Mouse (Mus musculus): ENCODE measurements around the gene Rapgef4.
A peak's percentile ranks its signal among the peaks of the same experiment; 100 is the strongest.

Rapgef4 gene

GRCm38 (mm10) chr2:72287142-72287541, 306.1 kb downstream of the Rapgef4 start:
- DNase-seq = no peak

DNA sequence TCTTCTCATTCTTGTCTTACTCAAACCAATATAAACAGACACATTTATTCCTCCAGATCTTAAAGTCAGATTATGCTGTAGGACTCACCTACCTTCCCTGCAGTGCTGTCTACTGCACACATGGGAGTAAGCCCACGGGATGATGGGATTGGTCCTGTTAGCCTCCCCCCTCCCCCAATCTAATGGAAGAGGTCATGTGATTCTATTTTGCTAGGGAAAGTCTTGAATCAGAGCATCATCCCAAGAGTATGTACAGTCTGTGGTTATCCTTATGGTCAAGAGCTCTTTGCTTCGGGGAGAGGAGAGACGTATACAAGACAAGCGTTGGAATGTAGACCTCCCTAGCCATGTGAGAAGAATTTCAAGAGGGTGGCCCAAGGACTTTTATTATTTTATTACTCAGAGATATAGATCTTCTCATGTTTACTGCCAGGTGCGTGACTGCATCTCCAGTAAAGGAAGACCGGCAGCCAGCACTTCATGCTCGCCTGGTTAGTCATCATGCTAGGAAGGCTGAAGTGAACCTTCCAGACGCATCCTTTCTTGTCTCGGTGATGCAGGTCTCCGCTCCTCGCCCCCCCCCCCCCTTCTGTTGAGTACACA, 308.0 kb downstream of the Rapgef4 start:
- no peak for DNase-seq

DNA sequence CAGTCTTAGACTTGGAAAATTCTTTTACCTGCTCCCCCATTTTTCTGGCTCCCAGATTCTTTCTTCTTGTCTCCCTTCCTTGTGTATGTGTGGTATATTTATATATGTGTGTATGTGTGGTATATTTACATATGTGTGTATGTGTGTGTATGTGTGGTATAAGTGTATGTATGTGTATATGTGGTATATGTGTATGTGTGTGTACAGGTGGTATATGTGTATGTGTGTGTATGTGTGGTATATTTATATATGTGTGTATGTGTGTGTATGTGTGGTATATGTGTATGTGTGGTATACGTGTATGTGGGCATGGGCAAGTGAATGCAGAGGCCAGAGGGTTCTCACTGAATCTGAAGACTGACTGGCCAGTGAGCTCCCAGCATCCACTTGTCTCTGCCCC, 310.1 kb downstream of the Rapgef4 start:
- DNase-seq = no peak

DNA sequence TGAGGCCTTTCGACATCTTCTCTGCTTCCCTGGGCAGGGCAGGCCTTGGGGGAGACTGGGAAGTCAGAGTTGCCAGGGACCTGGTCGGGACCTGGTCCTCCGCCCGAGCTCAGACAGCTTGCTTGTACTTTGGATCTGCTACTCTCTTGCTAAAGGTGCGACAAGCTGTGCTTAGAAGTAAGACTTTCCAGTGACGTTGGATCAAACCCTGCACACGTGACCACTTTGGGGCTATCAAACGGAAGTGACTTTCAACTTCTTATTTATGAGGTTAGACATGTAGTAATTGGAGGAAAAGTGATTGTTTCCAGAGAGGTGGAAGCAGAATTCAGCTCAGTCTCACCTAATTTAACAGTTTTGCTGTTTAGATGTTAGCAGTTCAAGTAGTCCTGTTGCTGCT, 311.5 kb downstream of the Rapgef4 start:
- DNase-seq = no peak

GRCm38 (mm10) chr2:72294994-72295393, 314.0 kb downstream of the Rapgef4 start:
- no peak for DNase-seq

DNA sequence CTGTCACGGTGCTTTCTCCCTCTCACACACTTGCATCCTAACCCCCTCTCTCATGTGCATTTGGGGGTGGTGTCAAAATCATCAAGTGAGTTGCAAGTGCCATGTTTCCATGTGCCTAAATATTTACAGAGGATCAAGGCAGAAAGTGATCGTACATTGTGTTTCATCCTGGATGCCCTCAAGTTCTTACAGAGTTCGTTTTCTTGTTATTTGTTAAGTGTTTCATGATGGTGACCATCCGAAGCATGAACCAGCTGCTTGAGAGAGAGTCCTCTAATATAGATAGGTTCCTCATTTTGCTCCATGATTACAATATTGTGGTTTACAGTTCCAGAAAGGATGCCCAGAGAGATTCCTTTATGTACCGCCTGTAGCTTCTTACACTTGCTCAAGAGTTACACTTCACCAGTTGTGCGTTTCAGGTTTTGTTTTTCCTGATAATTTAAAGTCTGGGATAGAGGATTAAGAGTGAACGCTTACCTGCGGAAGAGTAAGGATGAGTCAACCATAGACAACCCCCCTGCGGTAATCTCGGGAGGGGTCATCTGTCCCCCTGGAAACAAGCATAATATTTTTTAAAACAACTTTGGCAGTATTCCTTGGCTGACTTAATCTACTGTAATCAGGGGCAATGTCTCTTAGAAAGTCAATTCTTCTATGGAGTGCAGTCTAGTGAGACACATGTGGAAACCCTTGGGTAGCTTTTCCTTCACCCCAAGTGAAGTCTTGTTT, 316.1 kb downstream of the Rapgef4 start:
- no peak for DNase-seq

DNA sequence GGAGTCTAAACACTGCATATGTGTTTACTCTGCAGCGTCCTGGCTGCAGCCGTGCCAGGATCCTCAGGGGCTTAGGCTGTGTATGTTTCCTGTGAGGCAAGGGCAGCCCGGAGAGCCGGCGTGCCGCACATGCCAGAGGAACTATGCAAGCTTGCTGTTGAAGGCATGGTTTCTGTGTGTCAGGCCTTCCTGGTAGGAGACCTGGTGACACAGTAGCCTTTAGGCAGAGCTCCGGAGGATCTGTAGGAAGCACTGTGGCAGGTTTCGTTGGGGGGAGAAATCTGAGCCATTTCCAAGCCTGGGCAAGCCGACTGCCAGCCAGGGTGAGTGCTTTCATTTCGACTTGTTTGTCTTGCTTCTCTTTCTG, 316.7 kb downstream of the Rapgef4 start:
- DNase-seq = no peak

DNA sequence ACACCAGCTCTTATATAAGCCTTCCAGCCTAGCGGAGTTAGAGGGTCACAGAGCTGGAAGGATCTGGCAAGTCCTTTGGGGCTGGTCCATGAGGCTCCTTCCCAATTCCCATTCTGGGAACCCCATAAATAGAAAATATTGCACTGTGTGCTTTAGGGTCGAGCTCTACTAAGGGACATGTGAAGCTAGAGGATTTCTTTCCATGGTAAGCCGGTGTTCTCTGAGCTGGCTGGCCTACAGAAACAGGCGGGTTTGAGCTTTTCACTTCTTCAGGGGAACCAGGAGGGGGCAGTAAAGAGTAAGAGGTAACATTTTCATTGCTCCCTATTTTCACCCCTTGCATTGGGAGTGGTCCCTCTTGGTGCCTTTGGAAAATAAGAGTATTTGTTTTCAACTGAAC, 317.4 kb downstream of the Rapgef4 start:
- DNase-seq = peak; percentile 28

GRCm38 (mm10) chr2:72301194-72301916, 320.3 kb downstream of the Rapgef4 start:
- no peak for DNase-seq

GRCm38 (mm10) chr2:72305738-72306137, 324.7 kb downstream of the Rapgef4 start:
- DNase-seq = no peak

All from thymus, postnatal 25 days (tissue).